21 mouse cellular contexts compared by ENCODE assay signal in genomic region chr8:85086238-85086637, GRCm38 (mm10). TPM values are rescaled to one million over a fixed set of nuclear protein-coding genes. Genes with fewer than 3 reads are reported as not detected.
DNase-seq lines count a peak whose midpoint lies in the region.
"Had no signal": no experiment of that assay in that cellular context is flagged by ENCODE, and none has a peak within 500 bp of the region (broad histone marks: within the 10 kb centered on the region; RNA-seq: fewer than 3 reads in every experiment).

No protein-coding gene starts in this region.

- peak; percentile 2 for DNase-seq in layer of hippocampus, adult 11-12 months (ENCODE audit: low spot score)
- DNase-seq in layer of hippocampus, postnatal 10 days (ENCODE audit: low spot score in 2 of 2): no peak
- peak; percentile 17 for DNase-seq in lung, postnatal 14 days
- DNase-seq in lung, adult 18-20 months: no peak
- peak; percentile 45 for DNase-seq in CD4-positive helper T cell, adult 2 months (ENCODE audit: low read depth, low spot score)
- peak; percentile 67 for DNase-seq in induced T-regulatory cell, adult 2 months (ENCODE audit: low read depth)
- DNase-seq in frontal cortex, adult 2 months (ENCODE audit: extremely low spot score in 1 of 2, low spot score in 1 of 2): no peak
- DNase-seq: adrenal gland, postnatal 36 days; cerebellum, adult 2 months; gastrocnemius, postnatal 36 days; kidney, adult 8-10 months; left cerebral cortex, postnatal 4 days; lung, postnatal 4 days; right cerebral cortex, postnatal 4 days; thymus, postnatal 36 days had no signal

RNA-seq across cellular contexts. Expression of gene Man2b1, which starts 3.2 kb away (rescaled TPM):
- 10 to 100 TPM; 32.7 to 40.1 TPM for total RNA-seq in layer of hippocampus, postnatal 10 days (2021)
- 40.2 and 46.9 TPM in 2 replicates for polyA plus RNA-seq in frontal cortex, adult 2 months (2012; rRNA removed)

RNA-seq across cellular contexts. Expression of gene Wdr83, which starts 5.1 kb away (rescaled TPM):
- 10 to 100 TPM; 26.5 to 30.8 TPM for total RNA-seq in layer of hippocampus, postnatal 10 days (2021)
- polyA plus RNA-seq in frontal cortex, adult 2 months (2012; rRNA removed): 57.8 and 58.2 TPM in 2 replicates

RNA-seq across cellular contexts. Expression of gene Wdr83os, which starts 5.7 kb away (rescaled TPM):
- 10 to 100 TPM; 60.8 to 61.8 TPM for total RNA-seq in layer of hippocampus, postnatal 10 days (2021)
- 110 and 122 TPM in 2 replicates for polyA plus RNA-seq in frontal cortex, adult 2 months (2012; rRNA removed)

RNA-seq across cellular contexts. Expression of gene Dhps, which starts 14.7 kb away (rescaled TPM):
- 10 to 100 TPM; 59.9 to 72.1 TPM for total RNA-seq in layer of hippocampus, postnatal 10 days (2021)
- polyA plus RNA-seq in frontal cortex, adult 2 months (2012; rRNA removed): 66.6 and 68.7 TPM in 2 replicates

RNA-seq across cellular contexts. Expression of gene Gm5741, which starts 18.5 kb away (rescaled TPM):
- total RNA-seq in layer of hippocampus, postnatal 10 days (2021): not detected
- 0.74 TPM in 1 of 2 replicates, not detected in the other for polyA plus RNA-seq in frontal cortex, adult 2 months (2012; rRNA removed)
- total RNA-seq: gastrocnemius, postnatal 36 days; left cerebral cortex, postnatal 4 days; liver, adult 2 months had no signal
- polyA plus RNA-seq: cerebellum, adult 2 months; embryonic facial prominence, embryonic 10.5 days; forebrain, embryonic 11.5 days; heart, postnatal 0 days; hindbrain, embryonic 11.5 days; liver, adult 2 months; neural tube, embryonic 11.5 days had no signal

Comparison
In these comparisons a context has a peak if more than half of its experiments do, and no peak if none do; other contexts are left out.
1. DNase-seq: peak in layer of hippocampus, adult 11-12 months (single experiment), lung, postnatal 14 days (single experiment), CD4-positive helper T cell, adult 2 months (single experiment) and induced T-regulatory cell, adult 2 months (single experiment); none in layer of hippocampus, postnatal 10 days (0 of 2), lung, adult 18-20 months (0 of 2) and frontal cortex, adult 2 months (0 of 2).